Mouse (Mus musculus) spleen, adult 2 months (tissue): ENCODE data around the gene Rho.

Experiments used
- CTCF ChIP-seq: fragments of 200-500 bp; IDR thresholded peaks from 2 replicates; pipeline ENCODE4 v1.5.1; 2011; ENCODE audit warnings: mild to moderate bottlenecking, inconsistent platforms; ENCODE audit not compliant: insufficient read depth, insufficient read length, insufficient replicate concordance; ENCODE audit errors: extremely low read depth
- POLR2A ChIP-seq: fragments of 200-500 bp; IDR thresholded peaks from 2 replicates; pipeline ENCODE4 v1.6.1; 2011; ENCODE audit warnings: low read depth, low read length, inconsistent platforms

- TF ChIP-seq CTCF: no peak
- TF ChIP-seq POLR2A: no peak
Observed at GRCm38 (mm10) chr6:115969952-115970351, 38.4 kb downstream of the Rho start.
